Mouse (Mus musculus): Measurements from ENCODE around the gene Gm45716. TPM values are rescaled to one million over a fixed set of nuclear protein-coding genes. Genes with fewer than 3 reads are reported as not detected.
"Not testable (repeated sequence)": the region's sequence is repeated elsewhere in the genome, so short reads cannot be mapped to it uniquely, and the experiment has no call there.

Gm45716 gene
- polyA plus RNA-seq, 1 experiment = 0.62 TPM

DNA sequence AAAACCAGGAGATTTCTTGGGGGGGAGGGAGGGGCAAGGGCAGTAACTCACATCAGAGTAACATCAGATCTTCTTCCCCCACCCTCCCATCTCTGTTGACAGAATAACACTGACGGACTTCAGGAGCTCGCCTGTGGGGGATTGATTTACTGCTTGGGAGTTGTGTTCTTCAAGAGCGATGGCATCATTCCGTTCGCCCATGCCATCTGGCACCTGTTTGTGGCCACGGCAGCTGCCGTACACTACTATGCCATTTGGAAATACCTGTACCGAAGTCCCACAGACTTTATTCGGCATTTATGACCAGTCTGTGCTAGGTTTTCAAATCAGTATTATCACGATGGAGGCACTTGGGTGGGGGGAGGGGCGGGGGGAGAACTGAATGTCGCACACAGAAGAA lies 89.1 kb downstream of the Gm45716 start:
- Histone ChIP-seq H3K27me3 (ENCODE audit: control insufficient read depth, insufficient read depth, low read length) (no peaks in the 10 kb centered on the region), H3K36me3 (ENCODE audit: control insufficient read depth, insufficient read depth, low read length) (peaks cover 9% of the 10 kb centered on the region), H3K27ac (ENCODE audit: insufficient read depth, low read length) (no peak overlapping the region), H3K4me3 (ENCODE audit: extremely low read depth, insufficient read depth, insufficient read length) (no peak overlapping the region), H3K4me1 (ENCODE audit: control insufficient read depth, insufficient read depth, insufficient read length) (no peaks in the 10 kb centered on the region)
- TF ChIP-seq CTCF (IDR thresholded peaks at IDR 0.05; ENCODE audit: extremely low read depth, insufficient read depth, insufficient read length, insufficient replicate concordance) = no peak
- DNase-seq (ENCODE audit: low read depth in 1 of 2, low spot score in 2 of 2) = no peak
- 93% methylated on average over 12 of the region's 12 CpGs for WGBS

DNA sequence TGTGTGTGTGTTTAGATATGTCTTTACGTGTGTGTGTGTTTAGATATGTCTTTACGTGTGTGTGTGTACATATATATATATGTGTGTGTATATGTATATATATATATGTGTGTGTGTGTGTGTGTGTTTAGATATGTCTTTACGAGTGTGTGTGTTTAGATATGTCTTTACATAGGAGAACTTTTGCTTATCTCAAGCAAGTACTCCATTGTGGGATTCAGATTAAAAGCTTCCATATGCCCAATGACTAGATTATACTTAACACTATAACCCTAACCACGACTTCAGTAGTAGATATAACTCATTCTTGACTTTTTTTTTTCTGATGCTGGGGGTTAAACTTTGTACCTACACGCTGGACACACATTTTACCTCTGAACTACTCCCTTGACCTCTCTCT lies 92.6 kb downstream of the Gm45716 start:
- 88% methylated on average over 5 of the region's 5 CpGs for WGBS
- Histone ChIP-seq H3K4me3 (ENCODE audit: extremely low read depth, insufficient read depth, insufficient read length) (no peak overlapping the region), H3K36me3 (ENCODE audit: control insufficient read depth, insufficient read depth, low read length) (peaks cover 4% of the 10 kb centered on the region), H3K27ac (ENCODE audit: insufficient read depth, low read length) (no peak overlapping the region), H3K27me3 (ENCODE audit: control insufficient read depth, insufficient read depth, low read length) (no peaks in the 10 kb centered on the region), H3K4me1 (ENCODE audit: control insufficient read depth, insufficient read depth, insufficient read length) (no peaks in the 10 kb centered on the region)
- no peak for DNase-seq (ENCODE audit: low read depth in 1 of 2, low spot score in 2 of 2)
- no peak for TF ChIP-seq POLR2A (IDR thresholded peaks at IDR 0.05; ENCODE audit: low read depth, low read length)
- no peak for TF ChIP-seq CTCF (IDR thresholded peaks at IDR 0.05; ENCODE audit: extremely low read depth, insufficient read depth, insufficient read length, insufficient replicate concordance)

DNA sequence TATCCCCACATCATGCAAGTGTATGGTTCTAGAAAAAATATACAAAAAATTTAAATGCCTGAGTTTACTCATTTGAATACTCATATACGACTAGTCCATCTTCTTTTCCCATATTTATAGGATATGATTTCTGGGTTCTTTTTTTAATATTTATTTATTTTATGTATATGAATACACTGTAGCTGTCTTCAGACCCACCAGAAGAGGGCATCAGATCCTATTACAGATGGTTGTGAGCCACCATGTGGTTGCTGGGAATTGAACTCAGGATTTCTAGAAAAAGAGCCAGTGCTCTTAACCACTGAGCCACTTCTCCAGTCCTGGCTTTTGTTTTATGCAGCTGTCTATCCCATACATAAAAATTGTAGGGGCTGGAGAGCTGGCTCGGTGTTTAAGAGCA lies 94.5 kb downstream of the Gm45716 start:
- DNase-seq (ENCODE audit: low read depth in 1 of 2, low spot score in 2 of 2); H3K27ac ChIP-seq (ENCODE audit: insufficient read depth, low read length); H3K36me3 ChIP-seq (ENCODE audit: control insufficient read depth, insufficient read depth, low read length); H3K4me3 ChIP-seq (ENCODE audit: extremely low read depth, insufficient read depth, insufficient read length); H3K4me1 ChIP-seq (ENCODE audit: control insufficient read depth, insufficient read depth, insufficient read length); H3K27me3 ChIP-seq (ENCODE audit: control insufficient read depth, insufficient read depth, low read length): not testable (repeated sequence)
- WGBS = 86% methylated on average over 2 of the region's 2 CpGs

DNA sequence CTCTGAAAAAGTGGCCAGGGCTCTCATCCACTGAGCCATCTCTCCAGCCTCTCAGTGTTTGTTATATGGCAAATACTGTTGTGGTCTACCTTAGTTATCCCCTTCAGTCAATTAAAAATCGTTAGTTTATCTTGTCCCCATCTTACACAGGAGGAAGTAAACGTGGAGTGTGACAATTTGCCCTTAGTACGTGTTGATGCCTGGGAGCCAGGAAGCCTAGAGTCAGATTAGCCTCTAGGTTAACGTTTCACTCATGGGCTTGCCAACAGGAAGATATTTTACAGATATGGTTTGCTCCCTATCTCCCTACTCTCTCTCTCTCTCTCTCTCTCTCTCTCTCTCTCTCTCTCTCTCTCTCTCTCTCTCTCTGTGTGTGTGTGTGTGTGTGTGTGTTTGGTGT lies 95.7 kb downstream of the Gm45716 start:
- Histone ChIP-seq H3K27ac (ENCODE audit: insufficient read depth, low read length) (no peak overlapping the region), H3K4me1 (ENCODE audit: control insufficient read depth, insufficient read depth, insufficient read length) (no peaks in the 10 kb centered on the region)
- 19% methylated on average over 4 of the region's 4 CpGs for WGBS

DNA sequence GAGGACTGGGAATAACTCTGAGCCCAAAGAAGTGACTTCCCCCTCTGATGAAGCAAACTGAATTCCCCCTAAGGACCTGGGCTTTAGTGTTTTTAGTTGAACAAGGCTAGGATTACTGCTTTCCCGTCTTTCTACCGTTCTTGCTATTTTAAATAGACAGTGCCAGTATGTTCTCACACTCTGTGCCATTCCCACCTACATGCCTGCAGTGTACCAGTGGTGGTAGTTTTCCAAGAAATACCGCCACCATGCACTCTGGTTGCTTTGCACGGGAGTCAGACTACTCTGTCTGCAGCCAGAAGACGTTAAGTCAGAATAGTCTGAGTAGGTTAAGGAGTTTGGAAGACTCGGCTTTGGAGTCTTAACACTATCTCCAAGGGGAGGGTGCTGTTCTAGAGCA lies 96.1 kb downstream of the Gm45716 start:
- no peak overlapping the region for H3K27ac ChIP-seq (ENCODE audit: insufficient read depth, low read length)
- H3K4me3 ChIP-seq (ENCODE audit: extremely low read depth, insufficient read depth, insufficient read length) = no peak overlapping the region
- whole genome bisulfite sequencing = 84% methylated on average over 6 of the region's 6 CpGs
- no peak for TF ChIP-seq POLR2A (IDR thresholded peaks at IDR 0.05; ENCODE audit: low read depth, low read length)
- TF ChIP-seq CTCF (IDR thresholded peaks at IDR 0.05; ENCODE audit: extremely low read depth, insufficient read depth, insufficient read length, insufficient replicate concordance) = no peak
- DNase-seq (ENCODE audit: low read depth in 1 of 2, low spot score in 2 of 2) = no peak
- no peaks in the 10 kb centered on the region for H3K4me1 ChIP-seq (ENCODE audit: control insufficient read depth, insufficient read depth, insufficient read length)
- H3K27me3 ChIP-seq (ENCODE audit: control insufficient read depth, insufficient read depth, low read length) = no peaks in the 10 kb centered on the region
- H3K36me3 ChIP-seq (ENCODE audit: control insufficient read depth, insufficient read depth, low read length) = no peaks in the 10 kb centered on the region

More for the DNA sequence above, 95.7 kb downstream of the Gm45716 start:
- DNase-seq (ENCODE audit: low read depth in 1 of 2, low spot score in 2 of 2) = no peak
- H3K36me3 ChIP-seq (ENCODE audit: control insufficient read depth, insufficient read depth, low read length) = no peaks in the 10 kb centered on the region
- TF ChIP-seq CTCF (IDR thresholded peaks at IDR 0.05; ENCODE audit: extremely low read depth, insufficient read depth, insufficient read length, insufficient replicate concordance) (no peak), POLR2A (IDR thresholded peaks at IDR 0.05; ENCODE audit: low read depth, low read length) (no peak)
- H3K4me3 ChIP-seq (ENCODE audit: extremely low read depth, insufficient read depth, insufficient read length) = no peak overlapping the region
- H3K27me3 ChIP-seq (ENCODE audit: control insufficient read depth, insufficient read depth, low read length) = no peaks in the 10 kb centered on the region

DNA sequence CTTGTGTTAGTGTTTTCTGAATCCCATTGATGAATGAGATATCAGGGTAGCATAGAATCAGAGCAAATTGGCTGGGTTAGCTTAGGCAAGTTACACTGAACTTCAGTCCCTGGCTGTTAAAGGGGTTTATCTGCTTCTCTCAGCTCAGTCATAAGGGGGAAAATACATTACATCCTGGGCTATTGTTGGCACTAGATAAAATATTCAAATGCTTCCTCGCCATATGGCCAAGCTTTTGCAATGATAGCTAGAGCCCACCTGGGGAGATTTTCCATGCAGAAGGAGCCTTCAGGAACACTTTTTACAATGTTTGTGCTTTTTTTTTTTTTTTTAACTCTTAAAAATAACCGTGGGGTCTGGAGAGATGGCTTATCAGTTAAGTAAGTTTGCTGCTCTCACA lies 96.6 kb downstream of the Gm45716 start:
- WGBS = 62% methylated on average over 2 of the region's 2 CpGs
- DNase-seq (ENCODE audit: low read depth in 1 of 2, low spot score in 2 of 2) = no peak
- H3K36me3 ChIP-seq (ENCODE audit: control insufficient read depth, insufficient read depth, low read length) = no peaks in the 10 kb centered on the region
- TF ChIP-seq CTCF (IDR thresholded peaks at IDR 0.05; ENCODE audit: extremely low read depth, insufficient read depth, insufficient read length, insufficient replicate concordance) (no peak), POLR2A (IDR thresholded peaks at IDR 0.05; ENCODE audit: low read depth, low read length) (no peak)
- H3K27me3 ChIP-seq (ENCODE audit: control insufficient read depth, insufficient read depth, low read length) = no peaks in the 10 kb centered on the region
- no peaks in the 10 kb centered on the region for H3K4me1 ChIP-seq (ENCODE audit: control insufficient read depth, insufficient read depth, insufficient read length)
- no peak overlapping the region for H3K4me3 ChIP-seq (ENCODE audit: extremely low read depth, insufficient read depth, insufficient read length)
- H3K27ac ChIP-seq (ENCODE audit: insufficient read depth, low read length) = no peak overlapping the region

DNA sequence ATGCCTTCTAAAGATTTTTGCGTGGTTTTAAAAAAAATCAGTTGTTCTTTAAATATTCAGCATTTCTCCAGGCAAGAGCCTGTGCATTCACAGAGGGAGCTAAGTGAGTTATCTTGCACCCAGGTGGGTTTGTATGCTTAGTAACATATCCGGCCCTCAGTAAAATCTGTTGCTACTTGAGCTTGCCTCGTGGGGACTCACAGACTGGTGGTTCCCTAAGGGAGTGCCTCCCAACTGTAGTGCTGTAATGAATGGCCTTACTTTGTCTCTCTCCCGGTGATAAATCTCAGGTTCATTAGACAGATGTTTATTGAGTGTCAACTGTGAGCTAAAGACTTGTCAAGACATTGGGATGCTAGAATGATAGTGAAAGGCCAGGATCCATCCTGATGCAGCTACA lies 97.1 kb downstream of the Gm45716 start:
- H3K4me1 ChIP-seq (ENCODE audit: control insufficient read depth, insufficient read depth, insufficient read length) = no peaks in the 10 kb centered on the region
- TF ChIP-seq POLR2A (IDR thresholded peaks at IDR 0.05; ENCODE audit: low read depth, low read length) (no peak), CTCF (IDR thresholded peaks at IDR 0.05; ENCODE audit: extremely low read depth, insufficient read depth, insufficient read length, insufficient replicate concordance) (no peak)
- DNase-seq (ENCODE audit: low read depth in 1 of 2, low spot score in 2 of 2) = no peak
- no peaks in the 10 kb centered on the region for H3K36me3 ChIP-seq (ENCODE audit: control insufficient read depth, insufficient read depth, low read length)
- no peak overlapping the region for H3K4me3 ChIP-seq (ENCODE audit: extremely low read depth, insufficient read depth, insufficient read length)
- 73% methylated on average over 4 of the region's 4 CpGs for WGBS
- H3K27me3 ChIP-seq (ENCODE audit: control insufficient read depth, insufficient read depth, low read length) = no peaks in the 10 kb centered on the region
- H3K27ac ChIP-seq (ENCODE audit: insufficient read depth, low read length) = no peak overlapping the region

Measured in spleen, adult 2 months (tissue).